Mouse (Mus musculus): Measurements from ENCODE around the gene Atf7ip. TPM values are rescaled to one million over a fixed set of nuclear protein-coding genes. Genes with fewer than 3 reads are reported as not detected.
A peak's percentile ranks its signal among the peaks of the same experiment; 100 is the strongest.

Atf7ip gene
- polyA plus RNA-seq, 1 experiment from 2014 or later, result 37.7 TPM

DNA sequence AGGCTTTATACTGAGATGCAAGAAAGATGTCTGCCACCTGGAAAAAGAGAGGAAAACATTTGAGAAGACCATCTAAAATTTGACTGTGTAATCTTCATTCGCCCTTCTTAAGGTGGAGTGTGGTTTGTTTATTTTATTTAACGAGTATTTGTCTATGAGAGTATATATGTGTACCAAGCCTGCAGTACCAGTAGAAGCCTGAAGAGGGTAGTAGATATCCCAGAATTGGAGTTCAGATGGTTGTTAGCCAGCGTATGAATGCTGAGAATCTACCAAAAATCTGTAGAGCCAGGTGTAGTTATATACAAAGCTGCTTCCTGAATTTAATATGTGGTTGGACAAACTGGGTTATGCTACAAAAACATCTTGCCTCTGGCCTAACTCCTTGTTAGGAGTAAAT is 106.3 kb downstream of the Atf7ip start:
- DNase-seq (ENCODE audit: low spot score), result no peak
- 96% methylated on average over 3 of the region's 3 CpGs for WGBS
- H3K9me3 ChIP-seq, result no peaks in the 10 kb centered on the region
- H3K36me3 ChIP-seq, result peaks cover 42% of the 10 kb centered on the region
- no peaks in the 10 kb centered on the region for H3K27me3 ChIP-seq (ENCODE audit: insufficient read depth, poor library complexity, severe bottlenecking)
- no peak overlapping the region for H3K27ac ChIP-seq
- no peaks in the 10 kb centered on the region for H3K4me1 ChIP-seq
- H3K4me3 ChIP-seq, result no peak overlapping the region

DNA sequence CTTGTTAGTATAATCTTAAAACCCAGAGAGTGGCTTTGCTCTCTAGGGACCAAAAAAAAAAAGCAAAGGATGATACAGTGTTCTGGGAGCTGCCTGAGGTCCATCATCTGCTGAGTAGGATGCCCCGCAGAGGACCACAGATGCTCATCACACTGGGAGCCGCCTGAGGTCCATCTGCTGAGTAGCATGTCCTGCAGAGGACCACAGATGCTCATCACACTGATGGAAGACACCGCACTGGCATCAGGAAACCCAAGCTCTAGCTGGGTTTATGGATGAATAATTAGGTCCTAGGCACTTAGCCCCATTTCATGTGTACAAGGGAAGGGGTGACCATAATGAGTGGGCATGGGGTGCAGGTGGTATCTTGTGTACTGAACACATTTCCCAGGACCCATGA is 108.2 kb downstream of the Atf7ip start:
- Histone ChIP-seq H3K4me3 (no peak overlapping the region), H3K27me3 (ENCODE audit: insufficient read depth, poor library complexity, severe bottlenecking) (no peaks in the 10 kb centered on the region), H3K9me3 (no peaks in the 10 kb centered on the region), H3K27ac (no peak overlapping the region), H3K4me1 (no peaks in the 10 kb centered on the region), H3K36me3 (peaks cover 26% of the 10 kb centered on the region)
- WGBS, result 89% methylated on average over 3 of the region's 3 CpGs
- no peak for DNase-seq (ENCODE audit: low spot score)

DNA sequence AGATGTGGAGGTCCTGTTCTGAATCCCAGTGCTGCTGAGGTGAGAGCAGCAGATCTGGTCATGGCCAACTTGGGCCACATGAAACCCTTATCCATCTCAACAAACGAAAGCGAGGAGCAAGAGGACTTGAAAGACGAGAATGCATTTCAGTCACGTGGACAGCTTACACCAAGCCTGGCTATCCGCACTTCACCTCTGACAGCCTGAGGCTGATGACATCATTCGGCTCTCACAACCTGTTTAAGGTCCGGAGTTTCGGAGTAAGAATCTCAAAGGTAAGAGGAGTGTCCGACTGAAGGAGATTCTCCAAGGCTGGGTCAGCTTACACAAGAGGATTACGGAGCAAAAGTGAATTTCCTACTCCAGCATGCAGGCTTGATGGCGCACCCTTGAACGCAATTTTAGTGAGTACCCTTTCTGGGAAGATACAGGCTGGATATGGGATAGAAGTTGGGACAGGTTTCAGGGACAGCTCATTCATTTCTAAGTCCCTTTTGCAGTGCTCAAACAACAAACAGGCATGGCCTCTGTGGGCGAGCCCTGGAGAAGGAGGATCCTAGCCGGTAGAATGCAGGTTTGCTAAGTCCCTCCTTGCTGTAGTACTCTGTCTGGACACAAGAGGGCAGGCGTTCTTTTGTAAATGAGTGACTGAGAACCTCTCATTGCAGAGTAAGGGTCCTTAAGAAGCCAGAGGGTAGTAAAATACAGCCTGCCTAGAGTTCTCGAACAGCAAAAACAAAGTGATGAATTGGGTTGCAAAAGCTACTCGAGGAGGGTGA is 114.6 kb downstream of the Atf7ip start:
- DNase-seq (ENCODE audit: low spot score), result peak; percentile 86
- Histone ChIP-seq H3K4me3 (peak overlapping the region; percentile 36; the same call in 1 of the 2 replicates), H3K27ac (no peak overlapping the region), H3K27me3 (ENCODE audit: insufficient read depth, poor library complexity, severe bottlenecking) (no peaks in the 10 kb centered on the region), H3K4me1 (no peaks in the 10 kb centered on the region), H3K36me3 (no peaks in the 10 kb centered on the region), H3K9me3 (no peaks in the 10 kb centered on the region)
- WGBS, result 40% methylated on average over 17 of the region's 17 CpGs

DNA sequence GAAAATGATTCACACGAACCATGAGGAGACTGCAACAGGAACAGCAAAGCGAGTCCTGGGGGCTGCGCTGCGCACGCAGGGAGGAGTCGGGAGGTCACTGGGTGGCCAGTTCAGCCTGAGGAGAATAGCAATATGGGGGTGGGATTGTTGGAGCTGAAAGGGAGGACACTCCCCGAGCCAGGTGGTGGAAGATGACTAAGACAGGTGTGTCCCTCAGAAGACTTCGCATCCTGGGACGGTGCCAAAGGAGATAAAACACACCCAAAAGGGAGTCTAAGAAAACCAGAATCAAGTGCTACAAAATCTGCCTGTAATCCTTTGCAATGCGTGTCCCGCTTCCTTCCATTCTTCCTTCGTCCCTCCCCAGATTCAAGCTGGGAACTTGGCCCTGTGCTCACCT is 119.5 kb downstream of the Atf7ip start:
- Histone ChIP-seq H3K27me3 (ENCODE audit: insufficient read depth, poor library complexity, severe bottlenecking) (no peaks in the 10 kb centered on the region), H3K9me3 (no peaks in the 10 kb centered on the region), H3K36me3 (no peaks in the 10 kb centered on the region), H3K27ac (no peak overlapping the region), H3K4me1 (no peaks in the 10 kb centered on the region), H3K4me3 (no peak overlapping the region)
- DNase-seq (ENCODE audit: low spot score), result no peak
- WGBS, result 83% methylated on average over 12 of the region's 12 CpGs

DNA sequence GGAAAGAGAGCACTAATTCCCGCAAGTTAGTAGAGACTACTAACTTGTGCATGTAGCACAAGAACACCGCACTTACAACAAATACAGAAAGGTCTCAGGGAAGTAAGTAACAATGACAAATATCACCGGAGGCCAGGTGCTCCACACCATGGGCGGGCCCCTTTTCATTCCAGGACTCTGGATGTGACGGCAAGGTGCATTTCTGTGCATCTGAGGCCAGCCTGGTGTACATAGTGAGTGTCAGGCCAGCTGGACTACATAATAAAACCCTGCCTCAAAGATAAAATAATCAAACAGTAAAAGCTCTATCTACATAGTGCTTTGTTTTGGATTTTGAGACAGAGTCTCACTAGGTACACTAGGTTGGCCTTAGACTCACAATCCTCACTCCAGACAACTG is 123.7 kb downstream of the Atf7ip start:
- H3K36me3 ChIP-seq, result no peaks in the 10 kb centered on the region
- no peak for DNase-seq (ENCODE audit: low spot score)
- H3K27me3 ChIP-seq (ENCODE audit: insufficient read depth, poor library complexity, severe bottlenecking), result no peaks in the 10 kb centered on the region
- H3K4me3 ChIP-seq, result no peak overlapping the region
- H3K9me3 ChIP-seq, result no peaks in the 10 kb centered on the region
- peaks cover 17% of the 10 kb centered on the region for H3K4me1 ChIP-seq
- H3K27ac ChIP-seq, result no peak overlapping the region
- WGBS, result 92% methylated on average over 5 of the region's 5 CpGs

DNA sequence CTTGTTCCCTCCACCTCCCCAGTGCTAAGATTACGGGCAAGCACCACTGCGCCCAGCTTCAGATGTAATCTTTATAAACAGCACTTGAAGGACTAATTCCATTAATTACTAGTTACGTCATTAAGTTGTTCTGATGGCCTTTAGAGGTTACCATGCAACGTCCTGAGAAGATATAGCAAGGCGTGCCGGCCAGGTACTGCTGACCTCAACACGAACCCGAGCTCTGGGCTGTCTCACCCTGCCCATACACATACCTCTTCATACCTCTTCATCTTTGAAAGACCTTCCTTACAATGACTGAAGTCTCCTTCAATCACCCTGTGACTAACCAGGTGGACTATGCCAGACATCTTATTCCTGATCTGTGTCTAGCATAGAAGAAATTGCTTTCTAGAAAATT is 125.6 kb downstream of the Atf7ip start:
- 87% methylated on average over 8 of the region's 8 CpGs for WGBS
- Histone ChIP-seq H3K4me3 (no peak overlapping the region), H3K27me3 (ENCODE audit: insufficient read depth, poor library complexity, severe bottlenecking) (no peaks in the 10 kb centered on the region), H3K27ac (no peak overlapping the region), H3K4me1 (peaks cover 17% of the 10 kb centered on the region), H3K36me3 (no peaks in the 10 kb centered on the region), H3K9me3 (no peaks in the 10 kb centered on the region)
- DNase-seq (ENCODE audit: low spot score), result no peak

DNA sequence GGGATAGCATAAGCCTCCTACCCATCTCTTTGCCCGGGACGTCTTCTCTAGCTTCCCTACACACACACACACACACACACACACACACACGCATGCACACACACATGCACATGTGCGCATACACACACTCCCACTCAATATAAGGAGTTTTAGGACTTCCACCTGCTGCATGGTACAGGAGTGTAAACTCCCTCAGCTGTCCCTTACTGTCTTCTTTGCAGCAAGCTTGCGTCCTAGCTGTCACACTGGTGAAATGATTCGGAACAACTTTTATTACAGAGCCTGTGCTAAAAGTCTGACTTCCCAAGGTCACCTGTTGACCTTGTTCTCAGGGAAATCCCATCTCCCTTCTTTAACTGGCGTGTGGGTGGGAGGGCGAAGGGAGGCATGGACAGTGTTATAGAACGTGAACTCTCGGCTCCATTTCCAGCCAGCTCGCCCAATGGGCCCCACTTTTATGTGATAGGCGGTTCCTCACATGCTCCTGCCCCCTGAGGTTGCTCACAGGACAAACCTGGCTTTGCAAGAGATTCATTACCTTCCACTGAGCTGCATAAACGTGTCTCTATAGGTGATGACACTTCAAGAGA is 126.1 kb downstream of the Atf7ip start:
- Histone ChIP-seq H3K36me3 (no peaks in the 10 kb centered on the region), H3K27ac (no peak overlapping the region), H3K9me3 (no peaks in the 10 kb centered on the region), H3K4me1 (peaks cover 17% of the 10 kb centered on the region), H3K4me3 (no peak overlapping the region), H3K27me3 (ENCODE audit: insufficient read depth, poor library complexity, severe bottlenecking) (no peaks in the 10 kb centered on the region)
- WGBS, result 76% methylated on average over 13 of the region's 13 CpGs
- no peak for DNase-seq (ENCODE audit: low spot score)

DNA sequence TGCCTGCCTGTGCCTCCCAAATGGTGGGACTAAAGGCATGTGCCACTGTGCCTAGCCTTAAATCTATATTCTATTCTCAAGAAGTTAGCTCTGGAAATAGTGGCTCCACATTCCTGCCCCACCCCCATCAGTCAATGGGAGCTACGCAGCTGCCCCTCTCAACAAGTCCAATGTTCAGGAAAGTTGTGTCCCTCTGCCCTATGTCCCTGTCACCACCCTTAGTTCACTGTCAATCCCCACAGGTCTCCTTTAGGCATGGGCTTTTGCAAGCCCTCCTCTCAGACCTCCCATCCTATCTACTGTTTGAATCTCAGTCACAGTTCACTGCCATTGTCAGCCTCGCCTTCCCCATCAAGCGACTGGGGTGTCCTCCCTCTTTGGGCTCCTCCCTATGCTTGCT is 127.2 kb downstream of the Atf7ip start:
- 73% methylated on average over 3 of the region's 3 CpGs for WGBS
- Histone ChIP-seq H3K9me3 (no peaks in the 10 kb centered on the region), H3K27ac (no peak overlapping the region), H3K27me3 (ENCODE audit: insufficient read depth, poor library complexity, severe bottlenecking) (no peaks in the 10 kb centered on the region), H3K36me3 (no peaks in the 10 kb centered on the region), H3K4me1 (peaks cover 17% of the 10 kb centered on the region), H3K4me3 (no peak overlapping the region)
- DNase-seq (ENCODE audit: low spot score), result no peak

DNA sequence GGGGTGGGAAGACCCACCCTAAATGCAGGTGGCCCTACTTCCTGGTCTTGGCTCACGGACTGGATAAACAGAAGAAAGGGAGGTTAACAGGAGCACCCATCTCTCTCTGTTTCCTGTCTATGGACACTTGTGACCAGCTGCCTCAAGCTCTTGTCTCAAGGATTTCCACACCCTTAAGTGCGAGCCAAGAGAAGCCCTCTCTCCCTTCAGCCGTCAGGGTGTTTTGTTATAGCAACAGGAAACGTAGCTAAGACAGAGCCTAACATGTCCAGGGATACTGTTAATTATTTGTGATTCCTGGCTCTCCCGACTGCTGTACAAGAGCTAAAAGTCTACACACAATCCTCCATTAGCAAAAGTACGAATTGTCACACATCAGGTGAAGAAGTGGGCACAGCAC is 127.8 kb downstream of the Atf7ip start:
- no peaks in the 10 kb centered on the region for H3K27me3 ChIP-seq (ENCODE audit: insufficient read depth, poor library complexity, severe bottlenecking)
- peak overlapping the region; percentile 8; the same call in 1 of the 2 replicates for H3K27ac ChIP-seq
- H3K36me3 ChIP-seq, result no peaks in the 10 kb centered on the region
- no peak for DNase-seq (ENCODE audit: low spot score)
- H3K4me1 ChIP-seq, result peaks cover 18% of the 10 kb centered on the region
- 49% methylated on average over 6 of the region's 6 CpGs for WGBS
- no peaks in the 10 kb centered on the region for H3K9me3 ChIP-seq
- no peak overlapping the region for H3K4me3 ChIP-seq

DNA sequence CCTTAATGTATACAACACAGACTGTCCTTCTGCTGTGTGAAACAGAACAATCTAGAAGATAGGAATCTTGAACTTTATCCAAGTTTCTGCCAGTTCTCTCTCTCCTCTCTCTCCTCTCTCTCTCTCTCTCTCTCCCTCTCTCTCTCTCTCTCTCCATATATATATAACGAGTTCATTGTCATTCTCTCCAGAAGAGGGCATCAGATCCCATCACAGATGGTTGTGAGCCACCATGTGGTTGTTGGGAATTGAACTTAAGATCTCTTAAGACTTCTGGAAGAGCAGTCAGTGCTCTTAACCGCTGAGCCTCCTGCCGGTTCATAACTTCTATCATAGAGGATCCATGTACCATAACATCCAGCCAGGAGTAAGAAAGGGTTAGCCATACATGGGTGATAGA is 129.0 kb downstream of the Atf7ip start:
- Histone ChIP-seq H3K27me3 (ENCODE audit: insufficient read depth, poor library complexity, severe bottlenecking) (no peaks in the 10 kb centered on the region), H3K36me3 (no peaks in the 10 kb centered on the region), H3K4me1 (peaks cover 20% of the 10 kb centered on the region), H3K27ac (no peak overlapping the region), H3K9me3 (no peaks in the 10 kb centered on the region), H3K4me3 (no peak overlapping the region)
- WGBS, result 65% methylated on average over 3 of the region's 3 CpGs
- DNase-seq (ENCODE audit: low spot score), result no peak

DNA sequence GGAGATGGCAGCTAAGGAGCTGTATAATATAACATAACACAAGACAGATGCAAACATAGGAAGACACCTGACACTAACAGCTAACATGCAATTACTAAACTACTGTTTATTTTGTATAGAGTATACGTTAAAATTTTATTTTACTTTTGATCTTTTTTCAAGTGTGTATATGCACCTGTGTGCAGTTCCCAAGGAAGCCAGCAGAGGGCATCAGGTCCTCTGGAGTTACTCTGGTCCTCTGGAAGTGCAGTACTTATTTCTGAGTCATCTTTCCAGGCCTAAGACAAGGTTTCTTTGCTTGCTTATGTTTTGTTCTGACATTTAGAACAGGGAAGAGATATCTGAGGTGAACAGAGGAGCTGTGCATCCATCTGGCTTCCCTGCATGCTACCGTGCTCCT is 138.2 kb downstream of the Atf7ip start:
- Histone ChIP-seq H3K27ac (no peak overlapping the region), H3K4me1 (peaks cover 4% of the 10 kb centered on the region), H3K27me3 (ENCODE audit: insufficient read depth, poor library complexity, severe bottlenecking) (no peaks in the 10 kb centered on the region), H3K4me3 (no peak overlapping the region), H3K9me3 (no peaks in the 10 kb centered on the region), H3K36me3 (no peaks in the 10 kb centered on the region)
- 81% methylated on average over 2 of the region's 2 CpGs for WGBS
- DNase-seq (ENCODE audit: low spot score), result no peak

DNA sequence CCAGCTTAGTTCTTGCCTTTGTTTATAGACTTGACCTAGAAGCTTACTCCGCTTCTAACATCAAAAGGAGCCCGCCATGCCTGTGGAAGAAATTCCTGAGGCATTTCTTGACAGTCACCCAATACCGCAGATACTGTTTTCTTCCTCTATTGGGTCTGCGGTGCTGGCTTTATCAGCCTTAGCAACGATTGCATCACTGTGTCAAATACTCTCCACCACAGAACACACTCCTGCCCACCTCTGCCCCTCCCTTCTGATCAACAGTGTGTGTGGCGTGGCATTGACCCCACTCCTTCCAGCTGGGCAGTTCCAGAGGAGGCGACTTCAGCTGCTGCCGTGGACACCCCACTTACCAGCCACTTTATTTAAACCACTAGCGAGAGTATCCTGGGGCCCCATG is 139.8 kb downstream of the Atf7ip start:
- Histone ChIP-seq H3K4me3 (no peak overlapping the region), H3K27ac (no peak overlapping the region), H3K9me3 (no peaks in the 10 kb centered on the region), H3K27me3 (ENCODE audit: insufficient read depth, poor library complexity, severe bottlenecking) (no peaks in the 10 kb centered on the region), H3K36me3 (no peaks in the 10 kb centered on the region), H3K4me1 (peaks cover 4% of the 10 kb centered on the region)
- DNase-seq (ENCODE audit: low spot score), result no peak
- 61% methylated on average over 9 of the region's 9 CpGs for WGBS

DNA sequence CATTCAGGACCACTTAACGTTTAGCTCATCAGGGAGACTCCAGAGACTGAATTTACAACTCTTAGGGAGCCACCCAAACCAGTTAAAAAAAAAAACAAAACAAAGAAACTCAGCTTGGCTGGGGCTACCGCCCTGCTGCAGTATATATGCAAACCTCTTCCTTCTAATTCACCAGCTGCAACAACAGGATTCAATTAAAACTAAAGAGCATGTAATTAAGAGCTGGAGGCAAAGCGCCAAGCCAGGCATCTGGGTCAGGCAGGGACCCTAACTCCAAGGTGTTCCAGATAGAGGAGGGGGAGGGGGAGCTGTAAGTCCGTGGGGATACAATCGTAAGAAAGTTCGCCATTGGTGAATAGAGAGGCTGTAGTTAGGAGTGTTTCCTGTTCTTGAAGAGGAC is 140.2 kb downstream of the Atf7ip start:
- H3K27ac ChIP-seq, result no peak overlapping the region
- H3K36me3 ChIP-seq, result no peaks in the 10 kb centered on the region
- no peak for DNase-seq (ENCODE audit: low spot score)
- 54% methylated on average over 6 of the region's 6 CpGs for WGBS
- H3K4me1 ChIP-seq, result peaks cover 4% of the 10 kb centered on the region
- H3K9me3 ChIP-seq, result no peaks in the 10 kb centered on the region
- no peaks in the 10 kb centered on the region for H3K27me3 ChIP-seq (ENCODE audit: insufficient read depth, poor library complexity, severe bottlenecking)
- no peak overlapping the region for H3K4me3 ChIP-seq

DNA sequence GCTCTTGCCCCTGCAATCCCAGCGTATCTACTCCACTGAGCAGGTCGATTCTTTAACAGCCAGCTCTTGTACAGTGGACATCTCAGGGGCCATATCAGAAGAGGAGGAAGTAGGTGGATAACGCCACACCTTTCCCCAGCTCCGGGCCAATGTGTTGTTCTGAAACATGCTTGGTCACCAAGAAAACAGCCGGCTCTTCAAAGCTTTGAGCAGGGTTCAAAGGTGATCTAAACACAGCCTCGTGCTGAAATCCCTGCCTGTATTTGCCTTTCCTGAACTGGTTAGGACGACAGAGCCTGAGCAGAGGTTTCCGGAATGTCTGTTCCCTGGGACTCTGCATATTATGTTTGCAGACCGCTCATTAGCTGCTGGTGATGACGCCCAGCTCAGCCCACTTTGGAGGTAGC is 141.5 kb downstream of the Atf7ip start:
- Histone ChIP-seq H3K27me3 (ENCODE audit: insufficient read depth, poor library complexity, severe bottlenecking) (no peaks in the 10 kb centered on the region), H3K27ac (no peak overlapping the region), H3K9me3 (no peaks in the 10 kb centered on the region), H3K36me3 (no peaks in the 10 kb centered on the region), H3K4me1 (peaks cover 5% of the 10 kb centered on the region), H3K4me3 (no peak overlapping the region)
- DNase-seq (ENCODE audit: low spot score), result no peak
- WGBS, result 67% methylated on average over 10 of the region's 10 CpGs

All from heart, embryonic 10.5 days (tissue).